Mouse (Mus musculus): Measurements from ENCODE around the gene Sec63.

The Sec63 gene

GRCm38 (mm10) chr10:42780753-42781152, 19.5 kb downstream of the Sec63 start:
- no peaks in the 10 kb centered on the region for H3K9me3 ChIP-seq (ENCODE audit: low read length)
- TF ChIP-seq POU5F1 (IDR thresholded peaks at IDR 0.05; ENCODE audit: borderline replicate concordance, low read length) (no peak), CTCF (conservative IDR thresholded peaks at IDR 0.05; ENCODE audit: low read length) (no peak)
- no peaks in the 10 kb centered on the region for H3K36me3 ChIP-seq (ENCODE audit: insufficient read depth, low read length)
- H3K4me1 ChIP-seq (replicated peaks; ENCODE audit: low read depth, low read length), result no peaks in the 10 kb centered on the region
- no peak overlapping the region for H3K4me3 ChIP-seq (replicated peaks; ENCODE audit: low read length)
- H3K27me3 ChIP-seq (ENCODE audit: insufficient read depth, low read length), result no peaks in the 10 kb centered on the region

GRCm38 (mm10) chr10:42781672-42782071, 20.4 kb downstream of the Sec63 start:
- no peaks in the 10 kb centered on the region for H3K36me3 ChIP-seq (ENCODE audit: insufficient read depth, low read length)
- H3K4me1 ChIP-seq (replicated peaks; ENCODE audit: low read depth, low read length), result no peaks in the 10 kb centered on the region
- no peak for TF ChIP-seq CTCF (conservative IDR thresholded peaks at IDR 0.05; ENCODE audit: low read length)
- no peak overlapping the region for H3K4me3 ChIP-seq (replicated peaks; ENCODE audit: low read length)
- H3K27me3 ChIP-seq (ENCODE audit: insufficient read depth, low read length), result no peaks in the 10 kb centered on the region
- no peaks in the 10 kb centered on the region for H3K9me3 ChIP-seq (ENCODE audit: low read length)

- H3K9me3 ChIP-seq (ENCODE audit: low read length), result no peaks in the 10 kb centered on the region
- peak; percentile 48; the same call in 1 of the 2 replicates for TF ChIP-seq NANOG (IDR thresholded peaks at IDR 0.05; ENCODE audit: borderline replicate concordance, low read length)
- peak; percentile 78; the same call in 1 of the 2 replicates for TF ChIP-seq POU5F1 (IDR thresholded peaks at IDR 0.05; ENCODE audit: borderline replicate concordance, low read length)
- TF ChIP-seq CTCF (conservative IDR thresholded peaks at IDR 0.05; ENCODE audit: low read length), result no peak
- no peak overlapping the region for H3K4me3 ChIP-seq (replicated peaks; ENCODE audit: low read length)
- H3K27me3 ChIP-seq (ENCODE audit: insufficient read depth, low read length), result no peaks in the 10 kb centered on the region
- H3K4me1 ChIP-seq (replicated peaks; ENCODE audit: low read depth, low read length), result peaks cover 11% of the 10 kb centered on the region
- H3K36me3 ChIP-seq (ENCODE audit: insufficient read depth, low read length), result peaks cover 31% of the 10 kb centered on the region
These were observed 39.6 kb downstream of the Sec63 start for GRCm38 (mm10) chr10:42800922-42801321.

- Histone ChIP-seq H3K4me1 (replicated peaks; ENCODE audit: low read depth, low read length) (peaks cover under 1% of the 10 kb centered on the region; the same call in 1 of the 2 replicates), H3K36me3 (ENCODE audit: insufficient read depth, low read length) (peaks cover 52% of the 10 kb centered on the region), H3K9me3 (ENCODE audit: low read length) (no peaks in the 10 kb centered on the region), H3K4me3 (replicated peaks; ENCODE audit: low read length) (no peak overlapping the region), H3K27me3 (ENCODE audit: insufficient read depth, low read length) (no peaks in the 10 kb centered on the region)
- no peak for TF ChIP-seq NANOG (IDR thresholded peaks at IDR 0.05; ENCODE audit: borderline replicate concordance, low read length)
- TF ChIP-seq CTCF (conservative IDR thresholded peaks at IDR 0.05; ENCODE audit: low read length), result no peak
- TF ChIP-seq POU5F1 (IDR thresholded peaks at IDR 0.05; ENCODE audit: borderline replicate concordance, low read length), result no peak
These were observed 64.6 kb downstream of the Sec63 start for GRCm38 (mm10) chr10:42825923-42826322.

GRCm38 (mm10) chr10:42827155-42827554, 65.9 kb downstream of the Sec63 start:
- H3K4me3 ChIP-seq (replicated peaks; ENCODE audit: low read length), result no peak overlapping the region
- TF ChIP-seq CTCF (conservative IDR thresholded peaks at IDR 0.05; ENCODE audit: low read length) (no peak), POU5F1 (IDR thresholded peaks at IDR 0.05; ENCODE audit: borderline replicate concordance, low read length) (no peak), NANOG (IDR thresholded peaks at IDR 0.05; ENCODE audit: borderline replicate concordance, low read length) (no peak)
- H3K4me1 ChIP-seq (replicated peaks; ENCODE audit: low read depth, low read length), result peaks cover 5% of the 10 kb centered on the region; the same call in 1 of the 2 replicates
- no peaks in the 10 kb centered on the region for H3K9me3 ChIP-seq (ENCODE audit: low read length)
- no peaks in the 10 kb centered on the region for H3K27me3 ChIP-seq (ENCODE audit: insufficient read depth, low read length)
- H3K36me3 ChIP-seq (ENCODE audit: insufficient read depth, low read length), result peaks cover 58% of the 10 kb centered on the region

- Histone ChIP-seq H3K27me3 (ENCODE audit: insufficient read depth, low read length) (no peaks in the 10 kb centered on the region), H3K4me3 (replicated peaks; ENCODE audit: low read length) (no peak overlapping the region), H3K36me3 (ENCODE audit: insufficient read depth, low read length) (peaks cover 56% of the 10 kb centered on the region), H3K9me3 (ENCODE audit: low read length) (no peaks in the 10 kb centered on the region), H3K4me1 (replicated peaks; ENCODE audit: low read depth, low read length) (peaks cover 20% of the 10 kb centered on the region)
- TF ChIP-seq POU5F1 (IDR thresholded peaks at IDR 0.05; ENCODE audit: borderline replicate concordance, low read length) (no peak), NANOG (IDR thresholded peaks at IDR 0.05; ENCODE audit: borderline replicate concordance, low read length) (no peak), CTCF (conservative IDR thresholded peaks at IDR 0.05; ENCODE audit: low read length) (no peak)
These were observed 68.7 kb downstream of the Sec63 start for GRCm38 (mm10) chr10:42830007-42830406.

- H3K4me1 ChIP-seq (replicated peaks; ENCODE audit: low read depth, low read length), result peaks cover 24% of the 10 kb centered on the region
- no peaks in the 10 kb centered on the region for H3K27me3 ChIP-seq (ENCODE audit: insufficient read depth, low read length)
- no peaks in the 10 kb centered on the region for H3K9me3 ChIP-seq (ENCODE audit: low read length)
- TF ChIP-seq CTCF (conservative IDR thresholded peaks at IDR 0.05; ENCODE audit: low read length) (no peak), NANOG (IDR thresholded peaks at IDR 0.05; ENCODE audit: borderline replicate concordance, low read length) (no peak), POU5F1 (IDR thresholded peaks at IDR 0.05; ENCODE audit: borderline replicate concordance, low read length) (no peak)
- peaks cover 55% of the 10 kb centered on the region for H3K36me3 ChIP-seq (ENCODE audit: insufficient read depth, low read length)
- H3K4me3 ChIP-seq (replicated peaks; ENCODE audit: low read length), result no peak overlapping the region
These were observed 69.1 kb downstream of the Sec63 start for GRCm38 (mm10) chr10:42830409-42830808.

GRCm38 (mm10) chr10:42832677-42833076, 71.4 kb downstream of the Sec63 start:
- TF ChIP-seq CTCF (conservative IDR thresholded peaks at IDR 0.05; ENCODE audit: low read length) (peak; percentile 36), POU5F1 (IDR thresholded peaks at IDR 0.05; ENCODE audit: borderline replicate concordance, low read length) (no peak)
- no peaks in the 10 kb centered on the region for H3K9me3 ChIP-seq (ENCODE audit: low read length)
- peaks cover 27% of the 10 kb centered on the region for H3K4me1 ChIP-seq (replicated peaks; ENCODE audit: low read depth, low read length)
- H3K27me3 ChIP-seq (ENCODE audit: insufficient read depth, low read length), result no peaks in the 10 kb centered on the region
- H3K36me3 ChIP-seq (ENCODE audit: insufficient read depth, low read length), result peaks cover 50% of the 10 kb centered on the region
- no peak overlapping the region for H3K4me3 ChIP-seq (replicated peaks; ENCODE audit: low read length)

GRCm38 (mm10) chr10:42833871-42834727, 72.8 kb downstream of the Sec63 start:
- no peaks in the 10 kb centered on the region for H3K9me3 ChIP-seq (ENCODE audit: low read length)
- H3K4me1 ChIP-seq (replicated peaks; ENCODE audit: low read depth, low read length), result peaks cover 27% of the 10 kb centered on the region
- TF ChIP-seq NANOG (IDR thresholded peaks at IDR 0.05; ENCODE audit: borderline replicate concordance, low read length), result no peak
- TF ChIP-seq POU5F1 (IDR thresholded peaks at IDR 0.05; ENCODE audit: borderline replicate concordance, low read length), result no peak
- TF ChIP-seq CTCF (conservative IDR thresholded peaks at IDR 0.05; ENCODE audit: low read length), result no peak
- peaks cover 36% of the 10 kb centered on the region for H3K36me3 ChIP-seq (ENCODE audit: insufficient read depth, low read length)
- no peaks in the 10 kb centered on the region for H3K27me3 ChIP-seq (ENCODE audit: insufficient read depth, low read length)
- no peak overlapping the region for H3K4me3 ChIP-seq (replicated peaks; ENCODE audit: low read length)

Measured in E14TG2a.4 (cell line).